Mouse (Mus musculus): Measurements from ENCODE around the gene Slc8a2.

GRCm38 (mm10) chr7:16079947-16080346 is 49.7 kb upstream of the Slc8a2 start:
- TF ChIP-seq CTCF (IDR thresholded peaks at IDR 0.05; ENCODE audit: extremely low read depth, insufficient read depth, insufficient read length, insufficient replicate concordance) (no peak), POLR2A (IDR thresholded peaks at IDR 0.05; ENCODE audit: low read depth, low read length) (no peak)
